Comparison of ENCODE assay signal across 23 mouse cellular contexts in genomic region chr5:108226159-108226558, GRCm38 (mm10).
"Had no signal": no experiment of that assay in that cellular context is flagged by ENCODE, and none has a peak within 500 bp of the region (broad histone marks: within the 10 kb centered on the region; RNA-seq: fewer than 3 reads in every experiment).

No protein-coding gene starts in this region.

- ATAC-seq: forebrain, embryonic 16.5 days; hindbrain, embryonic 16.5 days; inflammation-experienced regulatory T-cells, adult 6 months; intestine, embryonic 15.5 days; liver, embryonic 12.5 days had no signal

- DNase-seq: gastrocnemius, adult 2 months; gastrocnemius, postnatal 10 days; gastrocnemius, postnatal 25 days; heart, adult 18-20 months; heart, postnatal 10 days; heart, postnatal 4 days; kidney, postnatal 14 days had no signal

- H3K9me3 ChIP-seq: heart, embryonic 10.5 days; heart, embryonic 12.5 days; hindbrain, embryonic 10.5 days; hindbrain, embryonic 12.5 days; intestine, embryonic 15.5 days; limb, embryonic 10.5 days; limb, embryonic 12.5 days; liver, embryonic 12.5 days had no signal

- H3K27me3 ChIP-seq: heart, embryonic 12.5 days; hindbrain, embryonic 12.5 days; intestine, embryonic 15.5 days; limb, embryonic 12.5 days; liver, embryonic 12.5 days had no signal

- H3K4me1 ChIP-seq: heart, embryonic 10.5 days; heart, embryonic 12.5 days; hindbrain, embryonic 10.5 days; hindbrain, embryonic 12.5 days; intestine, embryonic 15.5 days; limb, embryonic 10.5 days; limb, embryonic 12.5 days; liver, embryonic 12.5 days had no signal

- H3K4me2 ChIP-seq: heart, embryonic 12.5 days; hindbrain, embryonic 12.5 days; hindbrain, embryonic 14.5 days; intestine, embryonic 15.5 days; limb, embryonic 12.5 days; liver, embryonic 12.5 days had no signal

- H3K27ac ChIP-seq: gastrocnemius, adult 2 months; heart, embryonic 10.5 days; hindbrain, embryonic 10.5 days; hindbrain, embryonic 12.5 days; hindbrain, embryonic 14.5 days; intestine, embryonic 15.5 days; kidney, postnatal 0 days; layer of hippocampus, adult 2 months; left cerebral cortex, adult 2 months; limb, embryonic 10.5 days; limb, embryonic 12.5 days; liver, embryonic 12.5 days; liver, embryonic 14.5 days had no signal

- H3K4me3 ChIP-seq: gastrocnemius, adult 2 months; heart, embryonic 10.5 days; heart, embryonic 12.5 days; hindbrain, embryonic 10.5 days; hindbrain, embryonic 12.5 days; intestine, embryonic 15.5 days; layer of hippocampus, adult 2 months; left cerebral cortex, adult 2 months; limb, embryonic 10.5 days; limb, embryonic 12.5 days; liver, embryonic 12.5 days had no signal

- H3K36me3 ChIP-seq: heart, embryonic 10.5 days; heart, embryonic 12.5 days; hindbrain, embryonic 10.5 days; hindbrain, embryonic 12.5 days; intestine, embryonic 15.5 days; limb, embryonic 10.5 days; limb, embryonic 12.5 days; liver, embryonic 12.5 days had no signal

- H3K9ac ChIP-seq: heart, embryonic 12.5 days; hindbrain, embryonic 12.5 days; hindbrain, embryonic 14.5 days; intestine, embryonic 15.5 days; limb, embryonic 12.5 days; liver, embryonic 12.5 days; liver, embryonic 14.5 days had no signal
